Mouse (Mus musculus) hindbrain, embryonic 11.5 days (tissue): ENCODE results near the gene Dusp9. TPM values are rescaled to one million over a fixed set of nuclear protein-coding genes. Genes with fewer than 3 reads are reported as not detected.
A peak's percentile ranks its signal among the peaks of the same experiment; 100 is the strongest.

ENCODE experiments used
- ATAC-seq: fragments of 200-750 bp; cut with Nextera tagmentation; 2 replicates; pipeline ENCODE4 v1.8.0; 2017; ENCODE audit warnings: mild to moderate bottlenecking, moderate TSS enrichment, moderate library complexity; ENCODE audit not compliant: low FRiP score
- DNase-seq: peaks from one replicate; pipeline ENCODE4 v3.0.0-alpha.2; 2015; ENCODE audit warnings: low spot score
- H3K27ac ChIP-seq: fragments of 300-500 bp; sonication (generic); 2 replicates; pipeline ENCODE4 v1.5.1; 2014; ENCODE audit warnings: mild to moderate bottlenecking, low read depth, low read length
- H3K27me3 ChIP-seq: fragments of 300-500 bp; sonication (generic); 2 replicates; pipeline ENCODE4 v1.6.1; 2014; ENCODE audit warnings: mild to moderate bottlenecking, low read length, moderate library complexity, mixed read lengths; ENCODE audit not compliant: control insufficient read depth, insufficient read depth
- H3K36me3 ChIP-seq: fragments of 300-500 bp; sonication (generic); 2 replicates; pipeline ENCODE4 v1.6.1; 2014; ENCODE audit warnings: mild to moderate bottlenecking, low read length, moderate library complexity, mixed read lengths; ENCODE audit not compliant: control insufficient read depth, insufficient read depth
- H3K4me1 ChIP-seq: fragments of 300-500 bp; sonication (generic); replicated peaks from 2 replicates; pipeline ENCODE4 v1.6.1; 2014; ENCODE audit warnings: low read length, mixed read lengths; ENCODE audit not compliant: control insufficient read depth, insufficient read depth
- H3K4me2 ChIP-seq: fragments of 300-500 bp; sonication (generic); replicated peaks from 2 replicates; pipeline ENCODE4 v1.6.1; 2014; ENCODE audit warnings: mild to moderate bottlenecking, low read depth, low read length
- H3K4me3 ChIP-seq: fragments of 300-500 bp; sonication (generic); 2 replicates; pipeline ENCODE4 v1.5.1; 2014; ENCODE audit warnings: low read depth, low read length
- H3K9ac ChIP-seq: fragments of 300-500 bp; sonication (generic); 2 replicates; pipeline ENCODE4 v1.6.1; 2014; ENCODE audit warnings: low read depth, low read length
- H3K9me3 ChIP-seq: fragments of 300-500 bp; sonication (generic); 2 replicates; pipeline ENCODE4 v1.6.1; 2016; ENCODE audit warnings: low read length; ENCODE audit not compliant: control insufficient read depth
- WGBS: fragments of 180-500 bp; shearing (Covaris S2); extraction: QIAGEN DNeasy Blood & Tissue Kit; methylation state at CpG from one replicate; pipeline ENCODE4 v1.1.7; 2014; 5-methylcytosine and 5-hydroxymethylcytosine counted together
- polyA plus RNA-seq: library from polyadenylated mRNA; unstranded; fragments of >200 nt; fragmentation: Nextera tagmentation; extraction: Ambion mirVana; gene quantifications from 2 replicates; pipeline ENCODE4 v1.2.1, GENCODE M21; 2014

Dusp9 gene
- polyA plus RNA-seq, 1 experiment from 2014 or later = 4.9 TPM

- Histone ChIP-seq H3K27me3 (no peaks in the 10 kb centered on the region), H3K4me2 (no peak overlapping the region)
- DNase-seq = no peak
Measured at GRCm38 (mm10) chrX:73626981-73627380, 12.2 kb upstream of the Dusp9 start.

GRCm38 (mm10) chrX:73635425-73635824 is 3.8 kb upstream of the Dusp9 start:
- ATAC-seq = no peak
- WGBS = 12% methylated on average over 18 of the region's 19 CpGs
- no peak overlapping the region for H3K4me3 ChIP-seq

More at GRCm38 (mm10) chrX:73626981-73627380, 12.2 kb upstream of the Dusp9 start:
- ATAC-seq = no peak
- Histone ChIP-seq H3K4me1 (no peaks in the 10 kb centered on the region), H3K9ac (no peak overlapping the region), H3K4me3 (no peak overlapping the region), H3K9me3 (no peaks in the 10 kb centered on the region), H3K36me3 (no peaks in the 10 kb centered on the region), H3K27ac (no peak overlapping the region)

GRCm38 (mm10) chrX:73637415-73637814 is 1.8 kb upstream of the Dusp9 start:
- Histone ChIP-seq H3K4me3 (peak overlapping the region; percentile 23), H3K27ac (no peak overlapping the region), H3K9me3 (no peaks in the 10 kb centered on the region), H3K4me1 (no peaks in the 10 kb centered on the region; the same call in 1 of the 2 replicates), H3K27me3 (peaks cover 38% of the 10 kb centered on the region), H3K4me2 (peak overlapping the region; percentile 34), H3K9ac (no peak overlapping the region), H3K36me3 (no peaks in the 10 kb centered on the region)
- 20% methylated on average over 13 of the region's 19 CpGs for WGBS
- DNase-seq (peak; percentile 12), ATAC-seq (no peak)

More at GRCm38 (mm10) chrX:73635425-73635824, 3.8 kb upstream of the Dusp9 start:
- H3K9me3 ChIP-seq = no peaks in the 10 kb centered on the region
- no peak overlapping the region; the same call in 1 of the 2 replicates for H3K4me2 ChIP-seq
- H3K4me1 ChIP-seq = no peaks in the 10 kb centered on the region; the same call in 1 of the 2 replicates
- no peak overlapping the region for H3K27ac ChIP-seq
- peaks cover 36% of the 10 kb centered on the region for H3K27me3 ChIP-seq
- H3K36me3 ChIP-seq = no peaks in the 10 kb centered on the region
- DNase-seq = peak; percentile 7
- no peak overlapping the region for H3K9ac ChIP-seq

- Histone ChIP-seq H3K4me3 (peak overlapping the region; percentile 25), H3K36me3 (no peaks in the 10 kb centered on the region), H3K9ac (no peak overlapping the region), H3K27me3 (peaks cover 35% of the 10 kb centered on the region), H3K4me1 (no peaks in the 10 kb centered on the region; the same call in 1 of the 2 replicates), H3K27ac (no peak overlapping the region), H3K4me2 (peak overlapping the region; percentile 41), H3K9me3 (no peaks in the 10 kb centered on the region)
- 25% methylated on average over 37 of the region's 41 CpGs for WGBS
- ATAC-seq (no peak), DNase-seq (peak; percentile 39)
Measured at GRCm38 (mm10) chrX:73639901-73640469, 766 bp downstream of the Dusp9 start.

GRCm38 (mm10) chrX:73645121-73645520 is 5.9 kb downstream of the Dusp9 start:
- H3K27ac ChIP-seq = no peak overlapping the region
- 37% methylated on average over 4 of the region's 4 CpGs for WGBS
- ATAC-seq (no peak), DNase-seq (no peak)
- H3K4me3 ChIP-seq = no peak overlapping the region
- peaks cover 5% of the 10 kb centered on the region; the same call in 1 of the 2 replicates for H3K27me3 ChIP-seq
- no peaks in the 10 kb centered on the region for H3K36me3 ChIP-seq
- H3K4me1 ChIP-seq = no peaks in the 10 kb centered on the region
- no peaks in the 10 kb centered on the region for H3K9me3 ChIP-seq
- H3K9ac ChIP-seq = no peak overlapping the region
- no peak overlapping the region for H3K4me2 ChIP-seq

GRCm38 (mm10) chrX:73650869-73651268 is 11.7 kb downstream of the Dusp9 start:
- Histone ChIP-seq H3K27me3 (no peaks in the 10 kb centered on the region), H3K4me2 (no peak overlapping the region), H3K4me1 (no peaks in the 10 kb centered on the region), H3K4me3 (no peak overlapping the region), H3K36me3 (no peaks in the 10 kb centered on the region), H3K9me3 (no peaks in the 10 kb centered on the region), H3K27ac (no peak overlapping the region), H3K9ac (no peak overlapping the region)
- ATAC-seq = no peak
- DNase-seq = no peak
- 85% methylated on average over 3 of the region's 3 CpGs for WGBS

- no peak overlapping the region for H3K9ac ChIP-seq
- no peak overlapping the region for H3K27ac ChIP-seq
- 82% methylated on average over 6 of the region's 6 CpGs for WGBS
- ATAC-seq (no peak), DNase-seq (no peak)
- no peaks in the 10 kb centered on the region for H3K27me3 ChIP-seq
- no peak overlapping the region for H3K4me2 ChIP-seq
- H3K4me3 ChIP-seq = no peak overlapping the region
- no peaks in the 10 kb centered on the region for H3K36me3 ChIP-seq
- no peaks in the 10 kb centered on the region for H3K4me1 ChIP-seq
- H3K9me3 ChIP-seq = no peaks in the 10 kb centered on the region
Measured at GRCm38 (mm10) chrX:73653392-73653791, 14.2 kb downstream of the Dusp9 start.

GRCm38 (mm10) chrX:73654177-73654576 is 15.0 kb downstream of the Dusp9 start:
- no peaks in the 10 kb centered on the region for H3K4me1 ChIP-seq
- no peak overlapping the region for H3K9ac ChIP-seq
- 13% methylated on average over 6 of the region's 6 CpGs for WGBS
- H3K27ac ChIP-seq = no peak overlapping the region
- peak; percentile 68 for ATAC-seq
- H3K4me3 ChIP-seq = no peak overlapping the region
- DNase-seq = peak; percentile 75
- H3K4me2 ChIP-seq = no peak overlapping the region
- H3K36me3 ChIP-seq = no peaks in the 10 kb centered on the region
- H3K9me3 ChIP-seq = no peaks in the 10 kb centered on the region
- no peaks in the 10 kb centered on the region for H3K27me3 ChIP-seq

- WGBS = 68% methylated on average over 3 of the region's 3 CpGs
- ATAC-seq (no peak), DNase-seq (peak; percentile 39)
- H3K9ac ChIP-seq = no peak overlapping the region
- H3K9me3 ChIP-seq = no peaks in the 10 kb centered on the region
- H3K4me1 ChIP-seq = no peaks in the 10 kb centered on the region
- H3K27me3 ChIP-seq = no peaks in the 10 kb centered on the region
- no peak overlapping the region for H3K4me2 ChIP-seq
- H3K27ac ChIP-seq = no peak overlapping the region
- no peak overlapping the region for H3K4me3 ChIP-seq
- H3K36me3 ChIP-seq = no peaks in the 10 kb centered on the region
Measured at GRCm38 (mm10) chrX:73655529-73655928, 16.3 kb downstream of the Dusp9 start.
